Mouse (Mus musculus): ENCODE data around the gene Pmp22. TPM values are rescaled to one million over a fixed set of nuclear protein-coding genes. Genes with fewer than 3 reads are reported as not detected.

The Pmp22 gene
- total RNA-seq (2014; fragmentation: Nextera tagmentation) (not detected in 2 replicates), total RNA-seq (2017) (0.11 TPM in 1 of 2 replicates, not detected in the other), polyA plus RNA-seq (2012) (not detected in 2 replicates)

- Histone ChIP-seq H3K4me3 (ENCODE audit: low read depth, low read length) (no peak within 1 kb of the TSS), H3K4me1 (ENCODE audit: insufficient read depth, low read depth, low read length) (no peaks in the 10 kb centered on the region), H3K27me3 (ENCODE audit: insufficient read depth, low read length) (no peaks in the 10 kb centered on the region), H3K9me3 (replicated peaks) (peaks cover 56% of the 10 kb centered on the region), H3K36me3 (replicated peaks) (no peaks in the 10 kb centered on the region)
- ATAC-seq (ENCODE audit: extremely low read depth, insufficient number of reproducible peaks, low FRiP score, poor library complexity, severe bottlenecking) (no peak), DNase-seq (ENCODE audit: low spot score) (no peak)
- no peak for TF ChIP-seq TAL1 (conservative IDR thresholded peaks at IDR 0.05; ENCODE audit: low read depth, low read length)
- no peak for TF ChIP-seq POLR2AphosphoS5 (IDR thresholded peaks at IDR 0.05; ENCODE audit: insufficient replicate concordance, low read depth, low read length)
- no peak for TF ChIP-seq GATA2 (IDR thresholded peaks at IDR 0.05; ENCODE audit: borderline replicate concordance, low read depth, low read length)
- no peak for TF ChIP-seq GATA1 (IDR thresholded peaks at IDR 0.05; ENCODE audit: borderline replicate concordance, low read length)
- no peak for TF ChIP-seq CTCF (IDR thresholded peaks at IDR 0.05; ENCODE audit: low read depth, low read length)
Measured at GRCm38 (mm10) chr11:63128784-63129183, at the start of gene Pmp22. Pmp22 (plus strand) TSS chr11:63128982.

GRCm38 (mm10) chr11:63084536-63084935 is 44.2 kb upstream of the Pmp22 start:
- no peaks in the 10 kb centered on the region for H3K4me1 ChIP-seq (ENCODE audit: insufficient read depth, low read depth, low read length)
- no peaks in the 10 kb centered on the region for H3K36me3 ChIP-seq (replicated peaks)
- no peak for TF ChIP-seq TAL1 (conservative IDR thresholded peaks at IDR 0.05; ENCODE audit: low read depth, low read length)
- no peak for TF ChIP-seq GATA1 (IDR thresholded peaks at IDR 0.05; ENCODE audit: borderline replicate concordance, low read length)
- TF ChIP-seq CTCF (IDR thresholded peaks at IDR 0.05; ENCODE audit: low read depth, low read length) = no peak
- TF ChIP-seq POLR2AphosphoS5 (IDR thresholded peaks at IDR 0.05; ENCODE audit: insufficient replicate concordance, low read depth, low read length) = no peak
- no peak for TF ChIP-seq GATA2 (IDR thresholded peaks at IDR 0.05; ENCODE audit: borderline replicate concordance, low read depth, low read length)
- H3K9me3 ChIP-seq (replicated peaks) = peaks cover 45% of the 10 kb centered on the region
- no peaks in the 10 kb centered on the region for H3K27me3 ChIP-seq (ENCODE audit: insufficient read depth, low read length)
- no peak overlapping the region for H3K4me3 ChIP-seq (ENCODE audit: low read depth, low read length)
- no peak for ATAC-seq (ENCODE audit: extremely low read depth, insufficient number of reproducible peaks, low FRiP score, poor library complexity, severe bottlenecking)
- DNase-seq (ENCODE audit: low spot score) = no peak

GRCm38 (mm10) chr11:63088672-63089071 is 40.1 kb upstream of the Pmp22 start:
- no peak for TF ChIP-seq GATA2 (IDR thresholded peaks at IDR 0.05; ENCODE audit: borderline replicate concordance, low read depth, low read length)
- no peak for TF ChIP-seq GATA1 (IDR thresholded peaks at IDR 0.05; ENCODE audit: borderline replicate concordance, low read length)
- no peak for TF ChIP-seq TAL1 (conservative IDR thresholded peaks at IDR 0.05; ENCODE audit: low read depth, low read length)
- TF ChIP-seq POLR2AphosphoS5 (IDR thresholded peaks at IDR 0.05; ENCODE audit: insufficient replicate concordance, low read depth, low read length) = no peak
- TF ChIP-seq CTCF (IDR thresholded peaks at IDR 0.05; ENCODE audit: low read depth, low read length) = no peak
- Histone ChIP-seq H3K9me3 (replicated peaks) (peaks cover 46% of the 10 kb centered on the region), H3K4me1 (ENCODE audit: insufficient read depth, low read depth, low read length) (no peaks in the 10 kb centered on the region), H3K4me3 (ENCODE audit: low read depth, low read length) (no peak overlapping the region), H3K27me3 (ENCODE audit: insufficient read depth, low read length) (no peaks in the 10 kb centered on the region), H3K36me3 (replicated peaks) (no peaks in the 10 kb centered on the region)
- DNase-seq (ENCODE audit: low spot score) (no peak), ATAC-seq (ENCODE audit: extremely low read depth, insufficient number of reproducible peaks, low FRiP score, poor library complexity, severe bottlenecking) (no peak)

- DNase-seq (ENCODE audit: low spot score) (no peak), ATAC-seq (ENCODE audit: extremely low read depth, insufficient number of reproducible peaks, low FRiP score, poor library complexity, severe bottlenecking) (no peak)
- Histone ChIP-seq H3K27me3 (ENCODE audit: insufficient read depth, low read length) (no peaks in the 10 kb centered on the region), H3K36me3 (replicated peaks) (no peaks in the 10 kb centered on the region), H3K4me3 (ENCODE audit: low read depth, low read length) (no peak overlapping the region), H3K4me1 (ENCODE audit: insufficient read depth, low read depth, low read length) (no peaks in the 10 kb centered on the region), H3K9me3 (replicated peaks) (peaks cover 35% of the 10 kb centered on the region)
- TF ChIP-seq CTCF (IDR thresholded peaks at IDR 0.05; ENCODE audit: low read depth, low read length) (no peak), GATA1 (IDR thresholded peaks at IDR 0.05; ENCODE audit: borderline replicate concordance, low read length) (no peak), GATA2 (IDR thresholded peaks at IDR 0.05; ENCODE audit: borderline replicate concordance, low read depth, low read length) (no peak), POLR2AphosphoS5 (IDR thresholded peaks at IDR 0.05; ENCODE audit: insufficient replicate concordance, low read depth, low read length) (no peak)
Measured at GRCm38 (mm10) chr11:63090210-63090609, 38.6 kb upstream of the Pmp22 start.

GRCm38 (mm10) chr11:63090986-63091385 is 37.8 kb upstream of the Pmp22 start:
- Histone ChIP-seq H3K9me3 (replicated peaks) (peaks cover 32% of the 10 kb centered on the region), H3K27me3 (ENCODE audit: insufficient read depth, low read length) (no peaks in the 10 kb centered on the region), H3K4me3 (ENCODE audit: low read depth, low read length) (no peak overlapping the region), H3K36me3 (replicated peaks) (no peaks in the 10 kb centered on the region), H3K4me1 (ENCODE audit: insufficient read depth, low read depth, low read length) (no peaks in the 10 kb centered on the region)
- ATAC-seq (ENCODE audit: extremely low read depth, insufficient number of reproducible peaks, low FRiP score, poor library complexity, severe bottlenecking) (no peak), DNase-seq (ENCODE audit: low spot score) (no peak)
- no peak for TF ChIP-seq TAL1 (conservative IDR thresholded peaks at IDR 0.05; ENCODE audit: low read depth, low read length)
- no peak for TF ChIP-seq CTCF (IDR thresholded peaks at IDR 0.05; ENCODE audit: low read depth, low read length)
- TF ChIP-seq GATA1 (IDR thresholded peaks at IDR 0.05; ENCODE audit: borderline replicate concordance, low read length) = no peak
- no peak for TF ChIP-seq POLR2AphosphoS5 (IDR thresholded peaks at IDR 0.05; ENCODE audit: insufficient replicate concordance, low read depth, low read length)
- no peak for TF ChIP-seq GATA2 (IDR thresholded peaks at IDR 0.05; ENCODE audit: borderline replicate concordance, low read depth, low read length)

GRCm38 (mm10) chr11:63092271-63092670 is 36.5 kb upstream of the Pmp22 start:
- no peak overlapping the region for H3K4me3 ChIP-seq (ENCODE audit: low read depth, low read length)
- ATAC-seq (ENCODE audit: extremely low read depth, insufficient number of reproducible peaks, low FRiP score, poor library complexity, severe bottlenecking) (no peak), DNase-seq (ENCODE audit: low spot score) (no peak)
- TF ChIP-seq GATA2 (IDR thresholded peaks at IDR 0.05; ENCODE audit: borderline replicate concordance, low read depth, low read length) = no peak
- no peak for TF ChIP-seq TAL1 (conservative IDR thresholded peaks at IDR 0.05; ENCODE audit: low read depth, low read length)
- no peak for TF ChIP-seq CTCF (IDR thresholded peaks at IDR 0.05; ENCODE audit: low read depth, low read length)
- TF ChIP-seq POLR2AphosphoS5 (IDR thresholded peaks at IDR 0.05; ENCODE audit: insufficient replicate concordance, low read depth, low read length) = no peak
- no peak for TF ChIP-seq GATA1 (IDR thresholded peaks at IDR 0.05; ENCODE audit: borderline replicate concordance, low read length)
- peaks cover 26% of the 10 kb centered on the region for H3K9me3 ChIP-seq (replicated peaks)
- H3K27me3 ChIP-seq (ENCODE audit: insufficient read depth, low read length) = no peaks in the 10 kb centered on the region
- H3K4me1 ChIP-seq (ENCODE audit: insufficient read depth, low read depth, low read length) = no peaks in the 10 kb centered on the region
- no peaks in the 10 kb centered on the region for H3K36me3 ChIP-seq (replicated peaks)

Measured in G1E (cell line).